Mouse (Mus musculus) retina, postnatal 7 days (tissue): ENCODE results near the gene Gm20388.
A peak's percentile ranks its signal among the peaks of the same experiment; 100 is the strongest.

Experiments used
- DNase-seq: peaks from one replicate; pipeline ENCODE4 v3.0.0-alpha.2; 2012; ENCODE audit warnings: low read depth, low spot score

Gene Gm20388

GRCm38 (mm10) chr8:124242913-124243312, 4332.3 kb downstream of the Gm20388 start:
- no peak for DNase-seq

GRCm38 (mm10) chr8:124247581-124247980, 4336.9 kb downstream of the Gm20388 start:
- DNase-seq = no peak

- no peak for DNase-seq
Observed at GRCm38 (mm10) chr8:124248688-124249087, 4338.0 kb downstream of the Gm20388 start.

- no peak for DNase-seq
Observed at GRCm38 (mm10) chr8:124250255-124250654, 4339.6 kb downstream of the Gm20388 start.

- DNase-seq = no peak
Observed at GRCm38 (mm10) chr8:124250785-124251184, 4340.1 kb downstream of the Gm20388 start.

- no peak for DNase-seq
Observed at GRCm38 (mm10) chr8:124252533-124252950, 4341.9 kb downstream of the Gm20388 start.

- DNase-seq = no peak
Observed at GRCm38 (mm10) chr8:124253939-124254338, 4343.3 kb downstream of the Gm20388 start.

GRCm38 (mm10) chr8:124256841-124257240, 4346.2 kb downstream of the Gm20388 start:
- no peak for DNase-seq

GRCm38 (mm10) chr8:124257363-124257762, 4346.7 kb downstream of the Gm20388 start:
- peak; percentile 23 for DNase-seq

GRCm38 (mm10) chr8:124259146-124259545, 4348.5 kb downstream of the Gm20388 start:
- no peak for DNase-seq

GRCm38 (mm10) chr8:124259925-124260324, 4349.3 kb downstream of the Gm20388 start:
- no peak for DNase-seq

GRCm38 (mm10) chr8:124260371-124260770, 4349.7 kb downstream of the Gm20388 start:
- no peak for DNase-seq

GRCm38 (mm10) chr8:124263058-124263457, 4352.4 kb downstream of the Gm20388 start:
- no peak for DNase-seq

GRCm38 (mm10) chr8:124264032-124264431, 4353.4 kb downstream of the Gm20388 start:
- no peak for DNase-seq

GRCm38 (mm10) chr8:124264671-124265070, 4354.0 kb downstream of the Gm20388 start:
- no peak for DNase-seq

- no peak for DNase-seq
Observed at GRCm38 (mm10) chr8:124265130-124265529, 4354.5 kb downstream of the Gm20388 start.

GRCm38 (mm10) chr8:124265798-124266197, 4355.2 kb downstream of the Gm20388 start:
- DNase-seq = no peak

- DNase-seq = no peak
Observed at GRCm38 (mm10) chr8:124267206-124267605, 4356.6 kb downstream of the Gm20388 start.

- no peak for DNase-seq
Observed at GRCm38 (mm10) chr8:124270504-124270903, 4359.9 kb downstream of the Gm20388 start.

- no peak for DNase-seq
Observed at GRCm38 (mm10) chr8:124270904-124271303, 4360.3 kb downstream of the Gm20388 start.

GRCm38 (mm10) chr8:124271518-124271917, 4360.9 kb downstream of the Gm20388 start:
- DNase-seq = no peak

GRCm38 (mm10) chr8:124272792-124273191, 4362.2 kb downstream of the Gm20388 start:
- no peak for DNase-seq

GRCm38 (mm10) chr8:124273606-124274218, 4363.1 kb downstream of the Gm20388 start:
- no peak for DNase-seq
